Mouse (Mus musculus) CH12.LX (cell line): ENCODE measurements around the gene Pus10. TPM values are rescaled to one million over a fixed set of nuclear protein-coding genes. Genes with fewer than 3 reads are reported as not detected.

Experiments used
- DNase-seq: peaks from one replicate; pipeline ENCODE4 v3.0.0-alpha.2; 2013; ENCODE audit errors: extremely low read depth
- H3K27ac ChIP-seq: 2 replicates; pipeline ENCODE4 v1.5.1; 2012; ENCODE audit warnings: low read depth, mild to moderate bottlenecking, control low read depth, moderate library complexity; ENCODE audit not compliant: insufficient read depth
- H3K27me3 ChIP-seq: replicated peaks from 2 replicates; pipeline ENCODE3; 2012; ENCODE audit warnings: inconsistent platforms
- H3K36me3 ChIP-seq, 2 experiments: replicated peaks in 1 of 2; 2 replicates each; pipeline versions ENCODE3 to v1.6.1; 2012; ENCODE audit warnings: inconsistent platforms in 1 of 2, low read length in 1 of 2, mild to moderate bottlenecking in 1 of 2, mixed read lengths in 1 of 2, moderate library complexity in 1 of 2; ENCODE audit not compliant: control insufficient read depth in 1 of 2, insufficient read depth in 1 of 2
- H3K4me1 ChIP-seq, 2 experiments: 2 replicates each; pipeline ENCODE4 v1.6.1; 2012; ENCODE audit warnings: inconsistent platforms in 1 of 2, moderate library complexity in 1 of 2; ENCODE audit not compliant: insufficient read depth in 2 of 2, control insufficient read depth in 1 of 2
- H3K4me2 ChIP-seq: 2 replicates; pipeline ENCODE4 v1.6.1; 2012; ENCODE audit warnings: low read depth, mild to moderate bottlenecking, control low read depth; ENCODE audit not compliant: poor library complexity, insufficient read depth, severe bottlenecking
- H3K4me3 ChIP-seq, 3 experiments: fragments of 150-350 bp in 1 of 3; sonication (generic) in 1 of 3; replicated peaks in 1 of 3; 2 replicates each; pipeline versions ENCODE3 to v1.5.1; 2011 to 2012; ENCODE audit warnings: low read depth in 2 of 3, low read length in 2 of 3, mild to moderate bottlenecking in 2 of 3, moderate library complexity in 2 of 3, control low read depth in 1 of 3, improper control_type of control experiment in 1 of 3, inconsistent platforms in 1 of 3, mixed read lengths in 1 of 3; ENCODE audit not compliant: poor library complexity in 1 of 3
- H3K79me2 ChIP-seq: replicated peaks from 2 replicates; pipeline ENCODE4 v1.6.1; 2012; ENCODE audit warnings: mild to moderate bottlenecking, moderate library complexity; ENCODE audit not compliant: control insufficient read depth, poor library complexity, insufficient read depth, severe bottlenecking; ENCODE audit errors: extremely low read depth
- H3K9ac ChIP-seq: 2 replicates; pipeline ENCODE4 v1.6.1; 2012; ENCODE audit warnings: low read depth, mild to moderate bottlenecking, control low read depth, moderate library complexity; ENCODE audit not compliant: insufficient read depth
- H3K9me3 ChIP-seq: replicated peaks from 2 replicates; pipeline ENCODE3; 2012; ENCODE audit warnings: low read length, inconsistent platforms, mixed read lengths
- BHLHE40 ChIP-seq: IDR thresholded peaks from 2 replicates; pipeline ENCODE4 v1.6.1; 2011; ENCODE audit warnings: mild to moderate bottlenecking, low read depth, low read length, improper control_type of control experiment
- CHD1 ChIP-seq: IDR thresholded peaks from 2 replicates; pipeline ENCODE4 v1.6.1; 2012; ENCODE audit warnings: low read depth, low read length, improper control_type of control experiment, inconsistent platforms
- CHD2 ChIP-seq: IDR thresholded peaks from 2 replicates; pipeline ENCODE4 v1.6.1; 2011; ENCODE audit warnings: low read length, improper control_type of control experiment
- CTCF ChIP-seq, 2 experiments: IDR thresholded peaks in 1 of 2; conservative IDR thresholded peaks in 1 of 2; 2 replicates each; pipeline ENCODE4 v1.5.1; 2011 to 2012; ENCODE audit warnings: low read depth in 2 of 2, low read length in 2 of 2, improper control_type of control experiment in 1 of 2, inconsistent platforms in 1 of 2, mild to moderate bottlenecking in 1 of 2, moderate library complexity in 1 of 2
- E2F4 ChIP-seq: IDR thresholded peaks from 2 replicates; pipeline ENCODE4 v1.6.1; 2011; ENCODE audit warnings: low read depth, low read length, improper control_type of control experiment; ENCODE audit not compliant: insufficient replicate concordance
- ELF1 ChIP-seq: IDR thresholded peaks from 2 replicates; pipeline ENCODE4 v1.6.1; 2014; ENCODE audit warnings: low read depth, mild to moderate bottlenecking, inconsistent platforms, low read length, improper control_type of control experiment
- EP300 ChIP-seq: IDR thresholded peaks from 2 replicates; pipeline ENCODE4 v1.6.1; 2011; ENCODE audit warnings: low read length, improper control_type of control experiment
- ETS1 ChIP-seq: conservative IDR thresholded peaks from 2 replicates; pipeline ENCODE4 v1.6.1; 2012; ENCODE audit warnings: low read depth, mild to moderate bottlenecking, inconsistent platforms, low read length, improper control_type of control experiment, moderate library complexity
- GABPA ChIP-seq: IDR thresholded peaks from 2 replicates; pipeline ENCODE4 v1.6.1; 2012; ENCODE audit warnings: low read depth, low read length, improper control_type of control experiment, inconsistent platforms; ENCODE audit not compliant: insufficient replicate concordance
- HCFC1 ChIP-seq: IDR thresholded peaks from 2 replicates; pipeline ENCODE4 v1.6.1; 2012; ENCODE audit warnings: low read depth, mild to moderate bottlenecking, inconsistent platforms, low read length, improper control_type of control experiment
- IRF4 ChIP-seq: IDR thresholded peaks from 2 replicates; pipeline ENCODE4 v1.6.1; 2014; ENCODE audit warnings: low read depth, mild to moderate bottlenecking, inconsistent platforms, low read length, improper control_type of control experiment
- JUN ChIP-seq: IDR thresholded peaks from 2 replicates; pipeline ENCODE4 v1.6.1; 2011; ENCODE audit warnings: low read depth, mild to moderate bottlenecking, low read length, improper control_type of control experiment, moderate library complexity; ENCODE audit not compliant: insufficient read depth
- JUND ChIP-seq: conservative IDR thresholded peaks from 2 replicates; pipeline ENCODE4 v1.6.1; 2011; ENCODE audit warnings: low read depth, low read length, improper control_type of control experiment
- KAT2A ChIP-seq: IDR thresholded peaks from 2 replicates; pipeline ENCODE4 v1.6.1; 2012; ENCODE audit warnings: low read length, improper control_type of control experiment, inconsistent platforms; ENCODE audit not compliant: insufficient replicate concordance
- MAFK ChIP-seq: IDR thresholded peaks from 2 replicates; pipeline ENCODE4 v1.6.1; 2011; ENCODE audit warnings: low read length, improper control_type of control experiment; ENCODE audit not compliant: insufficient replicate concordance
- MAX ChIP-seq: IDR thresholded peaks from 2 replicates; pipeline ENCODE4 v1.6.1; 2011; ENCODE audit warnings: low read length, improper control_type of control experiment
- MAZ ChIP-seq: IDR thresholded peaks from 2 replicates; pipeline ENCODE4 v1.6.1; 2012; ENCODE audit warnings: low read depth, mild to moderate bottlenecking, inconsistent platforms, low read length, improper control_type of control experiment, moderate library complexity
- MEF2A ChIP-seq: IDR thresholded peaks from 2 replicates; pipeline ENCODE4 v1.6.1; 2014; ENCODE audit warnings: low read depth, mild to moderate bottlenecking, inconsistent platforms, low read length, improper control_type of control experiment, borderline replicate concordance
- MXI1 ChIP-seq: IDR thresholded peaks from 2 replicates; pipeline ENCODE4 v1.6.1; 2011; ENCODE audit warnings: mild to moderate bottlenecking, low read depth, low read length, improper control_type of control experiment
- MYC ChIP-seq: IDR thresholded peaks from 2 replicates; pipeline ENCODE4 v1.6.1; 2011; ENCODE audit warnings: low read depth, mild to moderate bottlenecking, improper control_type of control experiment, low read length
- NELFE ChIP-seq: IDR thresholded peaks from 2 replicates; pipeline ENCODE4 v1.6.1; 2011; ENCODE audit warnings: low read depth, low read length, improper control_type of control experiment
- NRF1 ChIP-seq: IDR thresholded peaks from 2 replicates; pipeline ENCODE4 v1.6.1; 2014; ENCODE audit warnings: low read depth, mild to moderate bottlenecking, inconsistent platforms, low read length, improper control_type of control experiment, moderate library complexity
- PAX5 ChIP-seq: IDR thresholded peaks from 2 replicates; pipeline ENCODE4 v1.6.1; 2012; ENCODE audit warnings: low read length, inconsistent platforms, mixed read lengths
- POLR2A ChIP-seq: IDR thresholded peaks from 2 replicates; pipeline ENCODE4 v1.6.1; 2011; ENCODE audit warnings: low read depth, mild to moderate bottlenecking, improper control_type of control experiment, low read length
- POLR2AphosphoS2 ChIP-seq: IDR thresholded peaks from 2 replicates; pipeline ENCODE4 v1.6.1; 2011; ENCODE audit warnings: low read depth, low read length, improper control_type of control experiment
- RAD21 ChIP-seq: IDR thresholded peaks from 2 replicates; pipeline ENCODE4 v1.6.1; 2011; ENCODE audit warnings: low read depth, mild to moderate bottlenecking, low read length, improper control_type of control experiment, moderate library complexity
- RCOR1 ChIP-seq: conservative IDR thresholded peaks from 2 replicates; pipeline ENCODE4 v1.6.1; 2012; ENCODE audit warnings: low read depth, mild to moderate bottlenecking, inconsistent platforms, low read length, improper control_type of control experiment
- SIN3A ChIP-seq: IDR thresholded peaks from 2 replicates; pipeline ENCODE4 v1.6.1; 2012; ENCODE audit warnings: low read length, improper control_type of control experiment, inconsistent platforms
- SMC3 ChIP-seq: IDR thresholded peaks from 2 replicates; pipeline ENCODE4 v1.6.1; 2011; ENCODE audit warnings: low read depth, low read length, improper control_type of control experiment
- TBP ChIP-seq: conservative IDR thresholded peaks from 2 replicates; pipeline ENCODE4 v1.6.1; 2011; ENCODE audit warnings: low read depth, low read length, improper control_type of control experiment
- TCF12 ChIP-seq: IDR thresholded peaks from 2 replicates; pipeline ENCODE4 v1.6.1; 2014; ENCODE audit warnings: low read depth, mild to moderate bottlenecking, inconsistent platforms, low read length, improper control_type of control experiment
- UBTF ChIP-seq: IDR thresholded peaks from 2 replicates; pipeline ENCODE4 v1.6.1; 2012; ENCODE audit warnings: low read depth, mild to moderate bottlenecking, inconsistent platforms, low read length, improper control_type of control experiment, moderate library complexity
- USF1 ChIP-seq: IDR thresholded peaks from 2 replicates; pipeline ENCODE4 v1.6.1; 2014; ENCODE audit warnings: low read depth, mild to moderate bottlenecking, inconsistent platforms, low read length, improper control_type of control experiment
- USF2 ChIP-seq: conservative IDR thresholded peaks from 2 replicates; pipeline ENCODE4 v1.6.1; 2011; ENCODE audit warnings: low read depth, low read length, improper control_type of control experiment
- ZC3H11A ChIP-seq: IDR thresholded peaks from 2 replicates; pipeline ENCODE4 v1.6.1; 2012; ENCODE audit warnings: low read depth, mild to moderate bottlenecking, inconsistent platforms, low read length, improper control_type of control experiment
- ZKSCAN1 ChIP-seq: IDR thresholded peaks from 2 replicates; pipeline ENCODE4 v1.6.1; 2012; ENCODE audit warnings: low read depth, inconsistent platforms, low read length, improper control_type of control experiment, borderline replicate concordance
- ZMIZ1 ChIP-seq: IDR thresholded peaks from 2 replicates; pipeline ENCODE4 v1.6.1; 2012; ENCODE audit warnings: low read depth, mild to moderate bottlenecking, inconsistent platforms, low read length, improper control_type of control experiment
- ZNF384 ChIP-seq: IDR thresholded peaks from 2 replicates; pipeline ENCODE4 v1.6.1; 2012; ENCODE audit warnings: low read depth, low read length, improper control_type of control experiment, inconsistent platforms
- dilution Hi-C: fragments of 300-500 bp; cut with MboI; formaldehyde crosslinking; loops from 2 replicates; pipeline ENCODE4 v1.14.3; 2020; ENCODE audit warnings: low sequenced_read_pairs; ENCODE audit not compliant: extremely low pct_unique_long_range_greater_than_20kb, extremely low pct_ligation_motif_present
- in situ Hi-C: fragments of 300-500 bp; cut with MboI; formaldehyde crosslinking; loops from 3 replicates; pipeline ENCODE4 v1.14.3; 2019; ENCODE audit warnings: low sequenced_read_pairs, low pct_ligation_motif_present, low pct_unique_long_range_greater_than_20kb, mixed read lengths
- polyA plus RNA-seq: library from polyadenylated mRNA; unstranded; fragments of >175 nt; gene quantifications from 2 replicates; pipeline ENCODE4 v1.2.1, GENCODE M21; 2012; ENCODE audit warnings: low read depth; ENCODE audit not compliant: insufficient read length
- total RNA-seq, 2 experiments: library from RNA; depleted of rRNA; stranded (reverse); fragments of 300-350 nt in 1 of 2; fragments of >200 nt in 1 of 2; gene quantifications; 2 replicates each; pipeline ENCODE4 v1.2.3; 2012 to 2014

The Pus10 gene
- total and polyA plus RNA-seq, 3 experiments = 57.6 to 113 (median 92.3) TPM

GRCm38 (mm10) chr11:23679044-23679642 lies 13.7 kb downstream of the Pus10 start:
- no peaks in the 10 kb centered on the region for H3K27me3 ChIP-seq
- no peak overlapping the region for H3K4me3 ChIP-seq
- no peak overlapping the region for H3K27ac ChIP-seq
- peaks cover 3 to 31% of the 10 kb centered on the region in 2 experiments; a peak in 3 of 4 replicates for H3K4me1 ChIP-seq
- H3K36me3 ChIP-seq = peaks cover 65 to 92% of the 10 kb centered on the region in 2 experiments
- no peaks in the 10 kb centered on the region for H3K9me3 ChIP-seq
- DNase-seq = peak; percentile 89
- H3K4me2 ChIP-seq = no peak overlapping the region
- TF ChIP-seq RAD21 (peak; percentile 97), ETS1 (no peak), SIN3A (no peak), JUN (no peak), IRF4 (no peak), POLR2A (no peak), TBP (no peak), MAX (no peak), USF2 (no peak), POLR2AphosphoS2 (no peak), CTCF (conservative IDR thresholded peaks at IDR 0.05 in 1 of 2, IDR thresholded peaks at IDR 0.05 in 1 of 2; ENCODE audit: low read depth in 2 of 2, low read length in 2 of 2) (peak; percentile 89 to 94), NRF1 (no peak), BHLHE40 (no peak), GABPA (no peak), ZC3H11A (peak; percentile 71), MAFK (no peak), MYC (no peak), ZKSCAN1 (no peak), UBTF (no peak), NELFE (no peak), E2F4 (no peak), CHD1 (no peak), EP300 (no peak), CHD2 (no peak), USF1 (no peak), HCFC1 (no peak), SMC3 (peak; percentile 92), ZMIZ1 (no peak), PAX5 (no peak), RCOR1 (no peak), MEF2A (no peak), MXI1 (no peak), TCF12 (no peak), JUND (no peak), ELF1 (no peak), KAT2A (no peak), MAZ (no peak), ZNF384 (peak; percentile 81)
- in situ Hi-C loops = loop anchor here (25.0 kb wide), 1 partner anchor 183 kb away; no protein-coding TSS in a partner anchor
- dilution Hi-C loops = no loop called here
- H3K79me2 ChIP-seq = peaks cover 6% of the 10 kb centered on the region; the same call in 1 of the 2 replicates
- H3K9ac ChIP-seq = no peak overlapping the region
